Mouse (Mus musculus) heart, embryonic 14.5 days (tissue): ENCODE data around the gene Cnot2. TPM values are rescaled to one million over a fixed set of nuclear protein-coding genes. Genes with fewer than 3 reads are reported as not detected.

Experiments
- ATAC-seq: fragments of 200-750 bp; cut with Nextera tagmentation; 2 replicates; pipeline ENCODE4 v1.8.0; 2017; ENCODE audit warnings: low read depth, moderate TSS enrichment; ENCODE audit not compliant: insufficient number of reproducible peaks, insufficient read depth, low FRiP score
- H3K27ac ChIP-seq, 2 experiments: fragments of 200-500 bp in 1 of 2; fragments of 300-500 bp in 1 of 2; sonication (generic) in 1 of 2; replicated peaks in 1 of 2; 2 replicates each; pipeline ENCODE4 v1.5.1; 2012 to 2014; ENCODE audit warnings: low read depth in 2 of 2, low read length in 2 of 2, control low read depth in 1 of 2, mild to moderate bottlenecking in 1 of 2, mixed read lengths in 1 of 2; ENCODE audit not compliant: control insufficient read depth in 1 of 2, insufficient read depth in 1 of 2
- H3K27me3 ChIP-seq: fragments of 300-500 bp; sonication (generic); 2 replicates; pipeline ENCODE4 v1.6.1; 2014; ENCODE audit warnings: mild to moderate bottlenecking, low read length, control low read depth; ENCODE audit not compliant: control insufficient read depth, insufficient read depth
- H3K36me3 ChIP-seq: fragments of 300-500 bp; sonication (generic); 2 replicates; pipeline ENCODE4 v1.6.1; 2014; ENCODE audit warnings: mild to moderate bottlenecking, control low read depth, low read length, mixed read lengths; ENCODE audit not compliant: control insufficient read depth, insufficient read depth
- H3K4me1 ChIP-seq, 2 experiments: fragments of 200-500 bp in 1 of 2; fragments of 300-500 bp in 1 of 2; sonication (generic) in 1 of 2; 2 replicates each; pipeline ENCODE4 v1.6.1; 2012 to 2014; ENCODE audit warnings: low read length in 2 of 2, control low read depth in 1 of 2, mixed read lengths in 1 of 2; ENCODE audit not compliant: control insufficient read depth in 2 of 2, insufficient read depth in 2 of 2
- H3K4me2 ChIP-seq: fragments of 300-500 bp; sonication (generic); 2 replicates; pipeline ENCODE4 v1.6.1; 2014; ENCODE audit warnings: mild to moderate bottlenecking, low read length
- H3K4me3 ChIP-seq, 2 experiments: fragments of 200-500 bp in 1 of 2; fragments of 300-500 bp in 1 of 2; sonication (generic) in 1 of 2; 2 replicates each; pipeline ENCODE4 v1.5.1; 2012 to 2014; ENCODE audit warnings: low read length in 2 of 2, mild to moderate bottlenecking in 2 of 2, control low read depth in 1 of 2, low read depth in 1 of 2, moderate library complexity in 1 of 2; ENCODE audit not compliant: control insufficient read depth in 1 of 2, insufficient read depth in 1 of 2
- H3K9ac ChIP-seq: fragments of 300-500 bp; sonication (generic); 2 replicates; pipeline ENCODE4 v1.6.1; 2014; ENCODE audit warnings: mild to moderate bottlenecking, low read length
- H3K9me3 ChIP-seq: fragments of 300-500 bp; sonication (generic); 2 replicates; pipeline ENCODE4 v1.6.1; 2016; ENCODE audit warnings: low read length, control low read depth; ENCODE audit not compliant: control insufficient read depth
- WGBS: fragments of 180-500 bp; shearing (Covaris S2); extraction: QIAGEN DNeasy Blood & Tissue Kit; methylation state at CpG from one replicate; pipeline ENCODE4 v1.1.7; 2014; 5-methylcytosine and 5-hydroxymethylcytosine counted together
- polyA plus RNA-seq: library from polyadenylated mRNA; unstranded; fragments of >200 nt; fragmentation: Nextera tagmentation; extraction: Ambion mirVana; gene quantifications from 2 replicates; pipeline ENCODE4 v1.2.1, GENCODE M21; 2014

The Cnot2 gene
- polyA plus RNA-seq, 1 experiment from 2014 or later, result 78.2 TPM

DNA sequence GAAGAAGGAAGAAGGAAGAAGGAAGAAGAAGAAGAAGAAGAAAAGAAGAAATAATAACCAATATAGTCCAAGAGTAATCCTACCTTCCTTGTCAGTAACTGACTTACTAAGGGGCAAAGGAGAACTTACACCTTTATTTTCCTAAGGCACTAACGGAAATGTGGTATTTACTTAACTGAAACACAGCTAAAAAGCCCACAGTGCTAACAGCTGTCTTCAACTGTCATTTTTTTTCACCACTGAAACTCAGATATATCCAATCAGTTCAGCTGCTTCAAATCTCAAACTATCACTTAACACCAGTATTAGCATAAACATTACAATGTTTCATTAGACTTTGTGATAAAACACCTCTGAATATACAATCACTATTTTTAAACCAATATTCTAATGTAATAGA lies 22.1 kb downstream of the Cnot2 start:
- 59% methylated on average over 1 of the region's 1 CpGs for WGBS
- no peak overlapping the region for H3K4me2 ChIP-seq
- peaks cover 2 to 9% of the 10 kb centered on the region in 2 experiments; a peak in 2 of 4 replicates for H3K4me1 ChIP-seq
- H3K27ac ChIP-seq, result no peak overlapping the region
- H3K27me3 ChIP-seq, result no peaks in the 10 kb centered on the region
- H3K9ac ChIP-seq, result no peak overlapping the region
- ATAC-seq, result no peak
- no peak overlapping the region for H3K4me3 ChIP-seq
- no peaks in the 10 kb centered on the region for H3K36me3 ChIP-seq
- H3K9me3 ChIP-seq, result no peaks in the 10 kb centered on the region; the same call in 1 of the 2 replicates

DNA sequence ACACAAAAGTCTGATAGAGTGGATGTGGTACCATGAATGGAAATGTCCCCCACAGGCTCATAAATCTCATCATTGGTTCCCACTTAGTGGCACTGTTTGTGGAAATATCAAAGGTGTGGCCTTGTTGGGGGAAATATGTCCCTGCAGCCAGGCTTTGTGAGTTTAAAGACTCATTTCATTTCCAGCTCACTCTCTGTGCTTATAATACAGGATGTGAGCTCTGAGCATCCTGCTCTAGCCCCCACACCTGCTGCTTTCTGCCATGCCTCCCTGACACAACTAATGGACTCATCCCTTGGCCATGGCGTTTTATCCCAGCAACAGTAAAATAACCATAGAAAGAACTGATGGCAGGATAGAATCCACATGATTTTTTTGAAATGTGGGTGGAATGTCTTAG lies 24.1 kb downstream of the Cnot2 start:
- Histone ChIP-seq H3K27me3 (no peaks in the 10 kb centered on the region), H3K9me3 (no peaks in the 10 kb centered on the region; the same call in 1 of the 2 replicates), H3K4me1 (peaks cover 0 to 14% of the 10 kb centered on the region in 2 experiments; a peak in 3 of 4 replicates), H3K36me3 (no peaks in the 10 kb centered on the region), H3K4me3 (no peak overlapping the region), H3K4me2 (no peak overlapping the region), H3K27ac (no peak overlapping the region), H3K9ac (no peak overlapping the region)
- ATAC-seq, result no peak
- 88% methylated on average over 1 of the region's 1 CpGs for WGBS

DNA sequence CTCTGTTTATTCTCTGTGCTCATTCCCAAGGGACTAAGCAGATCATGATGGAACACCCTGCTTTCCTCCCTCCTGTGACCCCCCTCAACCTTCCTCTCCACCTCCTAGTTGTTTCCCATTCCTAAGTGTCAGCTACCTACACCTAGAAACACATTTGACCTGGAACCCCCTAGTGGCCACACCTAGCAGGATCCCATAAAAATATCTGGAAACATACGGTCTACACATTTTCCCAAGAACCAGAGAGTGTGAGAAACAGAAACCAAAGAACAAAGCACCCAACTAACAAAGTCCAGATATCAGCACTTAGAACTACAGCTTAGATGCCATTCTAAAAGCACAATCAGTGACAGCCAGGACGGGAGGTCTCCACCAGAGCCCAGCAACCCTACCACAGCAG lies 26.9 kb downstream of the Cnot2 start:
- Histone ChIP-seq H3K4me1 (peaks cover 0 to 14% of the 10 kb centered on the region in 2 experiments; a peak in 3 of 4 replicates), H3K4me3 (no peak overlapping the region), H3K27me3 (no peaks in the 10 kb centered on the region), H3K36me3 (no peaks in the 10 kb centered on the region), H3K9ac (no peak overlapping the region), H3K27ac (no peak overlapping the region), H3K9me3 (no peaks in the 10 kb centered on the region; the same call in 1 of the 2 replicates), H3K4me2 (no peak overlapping the region)
- no peak for ATAC-seq
- 34% methylated on average over 2 of the region's 2 CpGs for WGBS

- Histone ChIP-seq H3K27ac (no peak overlapping the region), H3K9ac (no peak overlapping the region), H3K4me1 (peaks cover 0 to 6% of the 10 kb centered on the region in 2 experiments; a peak in 1 of 4 replicates), H3K4me3 (no peak overlapping the region), H3K36me3 (peaks cover 7% of the 10 kb centered on the region), H3K27me3 (no peaks in the 10 kb centered on the region), H3K9me3 (no peaks in the 10 kb centered on the region), H3K4me2 (no peak overlapping the region)
- WGBS, result 40% methylated on average over 4 of the region's 4 CpGs
- no peak for ATAC-seq
These were observed 33.4 kb downstream of the Cnot2 start for GRCm38 (mm10) chr10:116547958-116548357.

- no peak overlapping the region for H3K4me3 ChIP-seq
- WGBS, result 91% methylated on average over 3 of the region's 3 CpGs
- H3K4me1 ChIP-seq, result no peaks in the 10 kb centered on the region
- no peak for ATAC-seq
- H3K4me2 ChIP-seq, result no peak overlapping the region
- no peaks in the 10 kb centered on the region for H3K27me3 ChIP-seq
- H3K9ac ChIP-seq, result no peak overlapping the region
- no peaks in the 10 kb centered on the region for H3K9me3 ChIP-seq
- H3K36me3 ChIP-seq, result peaks cover 7% of the 10 kb centered on the region
- H3K27ac ChIP-seq, result no peak overlapping the region
These were observed 35.1 kb downstream of the Cnot2 start for GRCm38 (mm10) chr10:116546177-116546576.

- 90% methylated on average over 1 of the region's 1 CpGs for WGBS
These were observed 38.2 kb downstream of the Cnot2 start for GRCm38 (mm10) chr10:116543061-116543460.

DNA sequence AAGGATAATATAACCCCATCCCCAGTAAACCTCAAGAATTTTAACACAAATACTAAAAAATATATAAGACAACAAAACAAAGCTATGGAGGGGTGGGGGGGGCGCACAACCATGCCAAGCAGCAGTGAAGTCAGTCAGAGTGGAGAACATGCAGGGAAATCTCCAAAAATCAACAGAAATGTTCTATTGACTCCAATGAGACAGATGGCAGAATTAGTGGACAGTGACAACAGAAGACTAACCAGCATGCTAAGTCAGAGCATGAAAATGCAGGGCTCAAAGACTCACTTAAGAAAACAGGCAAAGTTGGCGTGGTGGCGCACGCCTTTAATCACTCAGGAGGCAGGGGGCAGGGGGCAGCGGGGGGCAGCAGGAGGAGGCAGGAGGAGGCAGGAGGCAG lies 40.6 kb downstream of the Cnot2 start:
- H3K4me2 ChIP-seq, result no peak overlapping the region

More at GRCm38 (mm10) chr10:116543061-116543460, 38.2 kb downstream of the Cnot2 start:
- H3K4me2 ChIP-seq, result no peak overlapping the region
- peaks cover 6% of the 10 kb centered on the region for H3K36me3 ChIP-seq
- no peaks in the 10 kb centered on the region for H3K9me3 ChIP-seq
- ATAC-seq, result no peak
- no peak overlapping the region for H3K4me3 ChIP-seq
- H3K4me1 ChIP-seq, result peaks cover 0 to 5% of the 10 kb centered on the region in 2 experiments; a peak in 1 of 4 replicates
- H3K27me3 ChIP-seq, result no peaks in the 10 kb centered on the region
- no peak overlapping the region for H3K27ac ChIP-seq
- H3K9ac ChIP-seq, result no peak overlapping the region

GRCm38 (mm10) chr10:116537495-116537894 lies 43.8 kb downstream of the Cnot2 start:
- Histone ChIP-seq H3K4me2 (no peak overlapping the region), H3K4me1 (peaks cover 2 to 8% of the 10 kb centered on the region in 2 experiments; a peak in 3 of 4 replicates), H3K9me3 (no peaks in the 10 kb centered on the region), H3K9ac (no peak overlapping the region), H3K4me3 (no peak overlapping the region), H3K27ac (no peak overlapping the region), H3K36me3 (peaks cover 3% of the 10 kb centered on the region; the same call in 1 of the 2 replicates), H3K27me3 (no peaks in the 10 kb centered on the region)
- WGBS, result 85% methylated on average over 3 of the region's 3 CpGs
- ATAC-seq, result no peak

More for the DNA sequence above, 40.6 kb downstream of the Cnot2 start:
- no peak overlapping the region for H3K4me3 ChIP-seq
- no peaks in the 10 kb centered on the region for H3K9me3 ChIP-seq
- peaks cover 3% of the 10 kb centered on the region; the same call in 1 of the 2 replicates for H3K36me3 ChIP-seq
- no peaks in the 10 kb centered on the region for H3K27me3 ChIP-seq
- peaks cover 2 to 8% of the 10 kb centered on the region in 2 experiments; a peak in 3 of 4 replicates for H3K4me1 ChIP-seq
- no peak overlapping the region for H3K27ac ChIP-seq
- no peak overlapping the region for H3K9ac ChIP-seq
- 84% methylated on average over 5 of the region's 5 CpGs for WGBS
- no peak for ATAC-seq
